Mouse (Mus musculus) myocyte (in vitro differentiated cells): Measurements from ENCODE around the gene March7.

Experiments
- E2F4 ChIP-seq: IDR thresholded peaks from one replicate; pipeline ENCODE4 v1.6.1; 2011; ENCODE audit warnings: mild to moderate bottlenecking, control low read depth, moderate library complexity; ENCODE audit not compliant: insufficient read depth
- MAX ChIP-seq: IDR thresholded peaks from one replicate; pipeline ENCODE4 v1.6.1; 2011; ENCODE audit warnings: low read depth, mild to moderate bottlenecking, control low read depth
- MYOG ChIP-seq, 3 experiments: IDR thresholded peaks; one replicate each; pipeline ENCODE4 v1.6.1; 2011; ENCODE audit warnings: control low read depth in 2 of 3, low read depth in 2 of 3, mild to moderate bottlenecking in 2 of 3; ENCODE audit not compliant: insufficient read length in 2 of 3, control insufficient read depth in 1 of 3, insufficient read depth in 1 of 3
- POLR2A ChIP-seq: IDR thresholded peaks from one replicate; pipeline ENCODE4 v1.6.1; 2011; ENCODE audit warnings: low read depth, mild to moderate bottlenecking, control low read depth, moderate library complexity; ENCODE audit not compliant: insufficient read length
- POLR2AphosphoS2 ChIP-seq: IDR thresholded peaks from one replicate; pipeline ENCODE4 v1.6.1; 2011; ENCODE audit warnings: low read depth, control low read depth; ENCODE audit not compliant: insufficient read length
- TCF12 ChIP-seq: IDR thresholded peaks from one replicate; pipeline ENCODE4 v1.6.1; 2011; ENCODE audit warnings: mild to moderate bottlenecking, control low read depth; ENCODE audit not compliant: poor library complexity, insufficient read depth, severe bottlenecking
- USF1 ChIP-seq: IDR thresholded peaks from one replicate; pipeline ENCODE4 v1.6.1; 2011; ENCODE audit warnings: low read depth, mild to moderate bottlenecking, control low read depth, moderate library complexity

DNA sequence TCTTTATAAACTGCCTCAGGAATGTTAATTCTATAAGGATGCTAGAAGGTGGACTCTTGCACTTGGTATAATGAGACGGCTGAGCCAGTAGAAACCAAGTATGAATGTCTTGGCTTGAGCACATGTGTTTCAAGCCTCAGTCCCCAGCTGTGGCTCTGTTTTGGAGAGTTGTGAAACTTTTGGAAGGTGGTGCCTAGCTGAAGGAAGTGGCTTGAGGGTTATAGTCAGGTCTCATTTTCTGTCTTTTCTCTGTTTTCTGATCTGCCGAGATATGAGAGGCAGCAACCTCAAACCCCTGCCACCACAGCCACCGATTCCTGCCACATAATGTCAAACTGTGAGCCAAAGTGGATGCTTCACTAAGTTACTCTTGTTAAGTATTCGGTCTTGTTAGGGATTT lies 68.9 kb downstream of the March7 start:
- no peak for TF ChIP-seq POLR2A
- no peak for TF ChIP-seq MAX
- TF ChIP-seq TCF12, result no peak
- TF ChIP-seq MYOG (IDR thresholded peaks at IDR 0.05; ENCODE audit: control insufficient read depth in 1 of 3, insufficient read depth in 1 of 3, insufficient read length in 2 of 3, low read depth in 2 of 3), result no peak
- TF ChIP-seq E2F4, result no peak
- TF ChIP-seq USF1, result no peak
- TF ChIP-seq POLR2AphosphoS2, result no peak
